Mouse (Mus musculus): ENCODE measurements around the gene Ifitm6. TPM values are rescaled to one million over a fixed set of nuclear protein-coding genes. Genes with fewer than 3 reads are reported as not detected.
"Not testable (repeated sequence)": the region's sequence is repeated elsewhere in the genome, so short reads cannot be mapped to it uniquely, and the experiment has no call there.

Gene Ifitm6
- 0.42 and 0.54 TPM in 2 replicates for polyA plus RNA-seq (2016; fragmentation: Nextera tagmentation; extraction: Ambion mirVana)

DNA sequence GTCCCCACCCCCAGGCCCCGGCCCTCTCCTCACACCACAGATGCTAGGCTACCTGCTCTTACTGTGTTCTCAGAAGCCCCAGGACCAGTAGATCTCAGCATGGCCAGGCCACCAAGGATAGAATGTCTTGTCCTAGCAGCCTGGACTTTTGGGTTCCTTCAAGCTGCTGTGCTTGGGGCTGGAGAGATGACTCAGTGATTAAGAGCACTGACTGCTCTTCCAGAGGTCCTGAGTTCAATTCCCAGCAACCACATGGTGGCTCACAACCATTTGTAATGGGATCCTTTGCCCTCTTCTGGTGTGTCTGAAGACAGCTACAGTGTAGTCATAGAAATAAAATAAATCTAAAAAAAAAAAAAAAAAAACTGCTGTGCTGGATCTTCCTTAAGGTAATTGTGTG lies at the start of gene Ifitm6:
TSS of gene Ifitm6 (minus strand) at position 101 of the 400 bp plus-strand sequence.
- not testable (repeated sequence) for ATAC-seq (ENCODE audit: low FRiP score, low read depth); H3K4me3 ChIP-seq; H3K27ac ChIP-seq; H3K9ac ChIP-seq; H3K36me3 ChIP-seq; H3K4me1 ChIP-seq; H3K9me3 ChIP-seq; H3K27me3 ChIP-seq (replicated peaks); H3K4me2 ChIP-seq (replicated peaks)
- 92% methylated on average over 1 of the region's 1 CpGs for WGBS

DNA sequence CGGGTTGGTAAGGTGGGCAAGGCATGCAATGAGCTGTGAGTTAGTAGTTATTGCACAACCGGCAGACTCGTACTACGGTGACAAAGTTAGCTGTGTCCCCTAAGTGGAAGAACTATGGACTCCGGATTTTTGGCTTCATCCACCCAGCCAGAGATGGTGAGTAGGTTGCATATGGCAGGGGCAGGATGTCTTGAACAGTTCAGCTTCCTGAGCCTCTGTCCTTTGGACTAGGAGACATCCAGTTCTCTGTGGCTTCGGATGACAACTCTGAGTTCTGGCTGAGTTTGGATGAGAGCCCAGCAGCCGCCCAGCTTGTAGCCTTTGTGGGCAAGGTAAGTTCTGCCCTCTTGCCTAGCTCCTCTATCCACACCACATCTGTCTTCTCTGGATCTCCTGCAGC lies 46.9 kb upstream of the Ifitm6 start:
- Histone ChIP-seq H3K27me3 (replicated peaks) (no peaks in the 10 kb centered on the region), H3K4me3 (no peak overlapping the region), H3K36me3 (peaks cover 60% of the 10 kb centered on the region), H3K4me2 (replicated peaks) (no peak overlapping the region), H3K27ac (no peak overlapping the region), H3K9ac (no peak overlapping the region), H3K9me3 (no peaks in the 10 kb centered on the region), H3K4me1 (peaks cover 24% of the 10 kb centered on the region)
- WGBS, result 91% methylated on average over 7 of the region's 7 CpGs
- no peak for ATAC-seq (ENCODE audit: low FRiP score, low read depth)

- WGBS, result 84% methylated on average over 7 of the region's 7 CpGs
- H3K36me3 ChIP-seq, result peaks cover 60% of the 10 kb centered on the region
- H3K27me3 ChIP-seq (replicated peaks), result no peaks in the 10 kb centered on the region
- no peak overlapping the region for H3K9ac ChIP-seq
- peaks cover 22% of the 10 kb centered on the region for H3K4me1 ChIP-seq
- H3K27ac ChIP-seq, result no peak overlapping the region
- H3K9me3 ChIP-seq, result no peaks in the 10 kb centered on the region
- no peak overlapping the region for H3K4me3 ChIP-seq
- no peak for ATAC-seq (ENCODE audit: low FRiP score, low read depth)
- no peak overlapping the region for H3K4me2 ChIP-seq (replicated peaks)
Measured at GRCm38 (mm10) chr7:141064175-141064574, 46.5 kb upstream of the Ifitm6 start.

DNA sequence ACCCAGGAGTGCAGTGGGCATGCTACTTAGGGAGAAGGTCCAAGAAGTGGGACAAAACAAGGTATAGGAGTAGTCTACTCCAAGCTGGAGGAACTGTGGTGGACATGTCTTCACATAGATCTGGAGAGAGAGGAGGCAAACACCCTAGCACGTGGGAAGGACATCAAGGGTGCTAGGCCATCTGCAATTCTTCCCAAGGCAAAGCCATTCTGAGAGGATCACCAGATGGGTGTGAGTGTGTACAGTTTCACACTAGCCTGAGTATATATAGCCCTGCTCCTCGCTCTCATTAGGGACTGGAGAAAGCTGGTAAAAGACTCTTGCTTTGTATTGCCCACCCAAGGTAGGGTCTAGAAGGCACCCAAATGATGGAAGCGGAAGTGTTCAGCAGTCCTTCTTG lies 45.6 kb upstream of the Ifitm6 start:
- Histone ChIP-seq H3K4me2 (replicated peaks) (no peak overlapping the region), H3K4me3 (no peak overlapping the region), H3K27me3 (replicated peaks) (no peaks in the 10 kb centered on the region), H3K4me1 (peaks cover 22% of the 10 kb centered on the region), H3K9me3 (no peaks in the 10 kb centered on the region), H3K27ac (no peak overlapping the region), H3K9ac (no peak overlapping the region), H3K36me3 (peaks cover 54% of the 10 kb centered on the region)
- no peak for ATAC-seq (ENCODE audit: low FRiP score, low read depth)
- WGBS, result 85% methylated on average over 3 of the region's 3 CpGs

DNA sequence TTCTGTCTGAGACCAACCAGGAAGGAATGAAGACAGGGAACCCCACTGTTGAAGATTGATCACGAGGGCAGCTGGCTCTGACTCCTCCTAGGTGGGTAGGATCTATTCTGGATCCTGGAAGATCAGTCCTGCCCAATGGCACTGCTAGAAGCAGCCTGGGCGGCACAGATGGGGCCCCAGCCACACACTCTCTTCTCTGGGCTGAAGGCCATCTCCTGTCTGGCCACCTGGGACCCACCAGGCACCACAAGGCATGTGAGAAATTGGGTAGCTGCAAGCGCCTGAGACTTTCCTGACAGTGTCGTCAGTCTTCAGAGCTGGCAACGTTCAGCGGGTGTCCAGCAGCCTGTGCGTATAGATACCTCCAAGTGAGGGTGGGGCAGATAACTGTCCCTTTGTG lies 44.8 kb upstream of the Ifitm6 start:
- Histone ChIP-seq H3K27ac (no peak overlapping the region), H3K27me3 (replicated peaks) (no peaks in the 10 kb centered on the region), H3K4me3 (no peak overlapping the region), H3K4me1 (peaks cover 22% of the 10 kb centered on the region), H3K4me2 (replicated peaks) (peak overlapping the region; percentile 91), H3K36me3 (peaks cover 46% of the 10 kb centered on the region), H3K9ac (peak overlapping the region; percentile 5; the same call in 1 of the 2 replicates), H3K9me3 (no peaks in the 10 kb centered on the region)
- WGBS, result 87% methylated on average over 7 of the region's 7 CpGs
- no peak for ATAC-seq (ENCODE audit: low FRiP score, low read depth)

GRCm38 (mm10) chr7:141061269-141061692 lies 43.6 kb upstream of the Ifitm6 start:
- H3K27me3 ChIP-seq (replicated peaks), result no peaks in the 10 kb centered on the region
- peaks cover 22% of the 10 kb centered on the region for H3K4me1 ChIP-seq
- no peaks in the 10 kb centered on the region for H3K9me3 ChIP-seq
- peak overlapping the region; percentile 87 for H3K4me3 ChIP-seq
- H3K4me2 ChIP-seq (replicated peaks), result peak overlapping the region; percentile 91
- under 1% methylated on average over 37 of the region's 37 CpGs for WGBS
- peak overlapping the region; percentile 68 for H3K27ac ChIP-seq
- peak; percentile 64 for ATAC-seq (ENCODE audit: low FRiP score, low read depth)
- H3K9ac ChIP-seq, result peak overlapping the region; percentile 95
- H3K36me3 ChIP-seq, result peaks cover 34% of the 10 kb centered on the region

GRCm38 (mm10) chr7:141060426-141061242 lies 42.9 kb upstream of the Ifitm6 start, which contains the start of gene B4galnt4:
TSS of gene B4galnt4 (plus strand) at chr7:141061104.
- Histone ChIP-seq H3K4me2 (replicated peaks) (peak within 1 kb of the TSS; percentile 91), H3K27me3 (replicated peaks) (no peaks in the 10 kb centered on the region), H3K4me1 (peaks cover 22% of the 10 kb centered on the region), H3K4me3 (peak within 1 kb of the TSS; percentile 87), H3K36me3 (peaks cover 27% of the 10 kb centered on the region), H3K27ac (peak within 1 kb of the TSS; percentile 68), H3K9ac (peak within 1 kb of the TSS; percentile 95), H3K9me3 (0 out of 2 replicates have a peak, but pooled peaks cover 3% of the 10 kb centered on the region)
- WGBS, result 1% methylated on average over 69 of the region's 72 CpGs
- peak; percentile 99 for ATAC-seq (ENCODE audit: low FRiP score, low read depth)

- peak overlapping the region; percentile 95 for H3K9ac ChIP-seq
- peak overlapping the region; percentile 87 for H3K4me3 ChIP-seq
- H3K27ac ChIP-seq, result peak overlapping the region; percentile 15; the same call in 1 of the 2 replicates
- ATAC-seq (ENCODE audit: low FRiP score, low read depth), result peak; percentile 9; the same call in 1 of the 2 replicates
- H3K4me1 ChIP-seq, result peaks cover 22% of the 10 kb centered on the region
- H3K9me3 ChIP-seq, result 0 out of 2 replicates have a peak, but pooled peaks cover 3% of the 10 kb centered on the region
- WGBS, result 72% methylated on average over 2 of the region's 2 CpGs
- H3K36me3 ChIP-seq, result peaks cover 20% of the 10 kb centered on the region
- H3K4me2 ChIP-seq (replicated peaks), result peak overlapping the region; percentile 91
- H3K27me3 ChIP-seq (replicated peaks), result no peaks in the 10 kb centered on the region
Measured at GRCm38 (mm10) chr7:141059929-141060328, 42.2 kb upstream of the Ifitm6 start.

DNA sequence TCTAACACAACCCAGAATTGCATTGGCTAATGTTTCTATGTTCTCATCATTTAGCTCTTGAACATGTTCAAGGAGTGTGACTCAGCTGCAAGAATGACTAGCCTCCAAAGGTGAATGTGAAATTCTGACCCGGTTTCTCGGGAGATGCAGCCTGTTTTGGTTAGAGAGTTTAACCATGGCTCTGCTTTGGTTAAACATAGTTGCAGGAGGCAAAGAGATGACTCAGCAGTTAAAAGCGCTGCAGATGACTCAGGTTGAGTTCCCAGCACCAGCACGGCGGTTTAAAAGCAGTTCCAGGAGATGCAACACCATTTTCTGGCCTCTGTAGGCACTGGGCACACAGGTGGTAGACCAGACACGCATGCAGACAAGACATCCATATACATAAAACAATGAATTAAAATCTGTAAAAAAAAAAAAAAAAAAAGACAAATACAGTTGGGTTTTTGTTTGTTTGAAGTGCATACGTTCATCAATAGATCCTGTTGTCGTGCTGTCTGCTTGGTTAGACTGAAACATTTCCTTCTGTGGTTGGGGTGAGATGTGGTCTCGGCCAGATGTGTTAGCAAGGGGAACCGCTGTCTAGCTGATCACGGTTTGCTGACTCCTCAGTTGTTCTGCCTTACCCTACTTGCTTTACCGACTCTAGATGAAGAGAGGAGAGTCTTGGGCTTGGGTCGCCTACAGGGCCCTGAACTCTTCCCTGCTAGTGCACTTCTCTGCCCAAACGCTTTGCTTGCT lies 41.0 kb upstream of the Ifitm6 start:
- Histone ChIP-seq H3K27ac (no peak overlapping the region), H3K4me2 (replicated peaks) (no peak overlapping the region), H3K36me3 (peaks cover 9% of the 10 kb centered on the region; the same call in 1 of the 2 replicates), H3K9ac (no peak overlapping the region), H3K27me3 (replicated peaks) (no peaks in the 10 kb centered on the region), H3K4me1 (peaks cover 22% of the 10 kb centered on the region), H3K4me3 (no peak overlapping the region), H3K9me3 (0 out of 2 replicates have a peak, but pooled peaks cover 3% of the 10 kb centered on the region)
- 93% methylated on average over 14 of the region's 14 CpGs for WGBS
- ATAC-seq (ENCODE audit: low FRiP score, low read depth), result no peak

- Histone ChIP-seq H3K9ac (no peak overlapping the region), H3K4me1 (peaks cover 16% of the 10 kb centered on the region), H3K36me3 (no peaks in the 10 kb centered on the region; the same call in 1 of the 2 replicates), H3K27me3 (replicated peaks) (no peaks in the 10 kb centered on the region), H3K27ac (no peak overlapping the region), H3K4me3 (no peak overlapping the region), H3K4me2 (replicated peaks) (no peak overlapping the region), H3K9me3 (0 out of 2 replicates have a peak, but pooled peaks cover 3% of the 10 kb centered on the region)
- WGBS, result 97% methylated on average over 1 of the region's 1 CpGs
- ATAC-seq (ENCODE audit: low FRiP score, low read depth), result no peak
Measured at GRCm38 (mm10) chr7:141057541-141057940, 39.8 kb upstream of the Ifitm6 start.

DNA sequence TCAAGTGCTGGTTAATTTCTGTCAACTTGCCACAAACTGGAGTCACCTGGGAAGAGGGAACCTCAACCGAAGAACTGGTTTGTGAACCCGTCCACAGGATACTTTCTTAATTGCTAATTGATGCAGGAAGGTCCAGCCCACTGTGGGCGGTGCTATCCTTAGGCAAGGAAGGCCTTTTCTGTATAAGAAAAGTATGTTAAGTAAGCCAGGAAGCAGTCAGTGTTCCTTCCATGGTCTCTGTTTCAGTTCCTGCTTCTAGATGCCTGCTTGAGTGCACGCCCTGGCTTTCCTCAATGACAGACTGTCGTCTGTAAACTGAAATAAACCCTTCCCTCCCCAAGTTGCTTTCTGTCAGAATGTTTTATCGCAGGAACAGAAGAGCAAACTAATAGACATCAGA lies 39.3 kb upstream of the Ifitm6 start:
- no peak for ATAC-seq (ENCODE audit: low FRiP score, low read depth)
- peaks cover 11% of the 10 kb centered on the region for H3K4me1 ChIP-seq
- WGBS, result 91% methylated on average over 6 of the region's 6 CpGs
- 0 out of 2 replicates have a peak, but pooled peaks cover 3% of the 10 kb centered on the region for H3K9me3 ChIP-seq
- H3K4me2 ChIP-seq (replicated peaks), result no peak overlapping the region
- no peak overlapping the region for H3K4me3 ChIP-seq
- no peak overlapping the region for H3K9ac ChIP-seq
- no peak overlapping the region for H3K27ac ChIP-seq
- H3K27me3 ChIP-seq (replicated peaks), result no peaks in the 10 kb centered on the region
- no peaks in the 10 kb centered on the region for H3K36me3 ChIP-seq

DNA sequence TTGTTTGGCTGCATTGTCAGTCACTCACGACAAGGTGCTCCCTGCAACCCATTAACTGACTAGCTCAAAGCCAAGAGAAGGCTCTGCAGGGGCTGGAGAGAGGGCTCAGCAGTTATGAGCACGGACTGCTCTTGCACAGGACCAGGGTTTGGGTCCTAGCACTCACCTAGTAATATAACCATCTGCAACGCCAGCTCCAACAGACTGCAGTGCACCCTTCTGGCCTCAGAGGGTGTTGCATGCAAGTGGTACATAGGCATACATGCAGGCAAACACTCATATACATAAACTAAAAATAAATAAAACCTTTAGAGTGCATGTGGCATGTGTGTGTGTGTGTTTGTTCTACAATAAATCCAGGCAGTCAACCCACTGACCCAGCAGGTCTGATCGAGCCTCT lies 38.1 kb upstream of the Ifitm6 start:
- H3K4me3 ChIP-seq, result no peak overlapping the region
- 82% methylated on average over 4 of the region's 4 CpGs for WGBS
- no peak for ATAC-seq (ENCODE audit: low FRiP score, low read depth)
- H3K27ac ChIP-seq, result no peak overlapping the region
- no peak overlapping the region for H3K4me2 ChIP-seq (replicated peaks)
- peaks cover 6% of the 10 kb centered on the region; the same call in 1 of the 2 replicates for H3K4me1 ChIP-seq
- H3K9me3 ChIP-seq, result 0 out of 2 replicates have a peak, but pooled peaks cover 3% of the 10 kb centered on the region
- no peak overlapping the region for H3K9ac ChIP-seq
- H3K27me3 ChIP-seq (replicated peaks), result no peaks in the 10 kb centered on the region
- H3K36me3 ChIP-seq, result no peaks in the 10 kb centered on the region
